Mouse (Mus musculus): ENCODE measurements around the gene Sdccag8. TPM values are rescaled to one million over a fixed set of nuclear protein-coding genes. Genes with fewer than 3 reads are reported as not detected.

The Sdccag8 gene
- polyA plus RNA-seq (2015; fragmentation: Nextera tagmentation; extraction: Ambion mirVana) = 25.7 and 26.5 TPM in 2 replicates

DNA sequence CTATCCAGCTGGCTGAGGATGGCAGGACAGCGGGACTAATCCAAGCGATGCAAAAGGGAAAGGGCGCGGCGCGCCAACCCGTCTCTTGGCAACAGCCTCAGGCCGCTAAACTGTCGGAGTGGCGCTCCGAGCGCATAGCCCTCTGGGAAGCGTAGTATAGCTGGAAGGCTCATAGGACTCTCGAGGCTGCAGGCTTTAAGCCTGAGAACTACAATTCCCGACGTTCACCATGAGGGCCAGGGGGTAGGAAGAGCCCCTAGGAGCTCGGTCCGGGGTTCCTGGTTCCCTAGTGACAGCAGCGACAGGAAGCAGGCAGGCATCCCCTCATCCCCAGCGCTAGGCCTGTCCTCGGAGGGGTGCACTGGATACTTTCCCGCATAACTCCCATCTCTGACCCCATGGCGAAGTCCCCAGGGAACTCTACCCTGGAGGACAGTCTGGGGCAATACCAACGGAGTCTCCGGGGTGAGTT lies at the start of gene Sdccag8:
Sdccag8 (plus strand) TSS at position 70 of the 472 bp plus-strand sequence.
- Histone ChIP-seq H3K4me1 (replicated peaks) (peaks cover 25% of the 10 kb centered on the region), H3K9ac (peak within 1 kb of the TSS; percentile 98), H3K36me3 (no peaks in the 10 kb centered on the region), H3K4me2 (peak within 1 kb of the TSS; percentile 74), H3K27ac (peak within 1 kb of the TSS; percentile 100), H3K9me3 (no peaks in the 10 kb centered on the region), H3K4me3 (peak within 1 kb of the TSS; percentile 89), H3K27me3 (no peaks in the 10 kb centered on the region)
- peak; percentile 97 for ATAC-seq (ENCODE audit: low FRiP score)
- under 1% methylated on average over 25 of the region's 25 CpGs for WGBS

DNA sequence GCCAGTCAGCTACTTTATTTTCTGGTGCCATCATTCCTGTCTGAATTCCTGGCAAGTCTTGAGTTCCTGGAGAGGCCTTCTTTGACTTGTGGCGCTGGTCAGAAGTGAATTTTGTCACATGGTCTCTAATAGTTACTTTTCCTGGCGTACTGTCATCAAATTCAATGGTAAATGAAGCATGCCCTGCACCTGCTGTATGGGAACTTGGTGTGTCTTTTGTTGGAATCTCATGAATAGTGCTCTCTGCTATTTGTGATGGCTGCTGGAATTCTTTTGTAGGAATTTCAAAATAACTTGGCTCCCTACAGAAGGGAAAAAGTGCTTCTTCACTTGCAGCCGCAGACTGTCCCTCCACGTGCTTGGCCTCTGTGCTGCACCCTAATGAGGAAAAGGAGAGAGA lies 39.9 kb upstream of the Sdccag8 start:
- Histone ChIP-seq H3K4me2 (no peak overlapping the region), H3K27ac (no peak overlapping the region), H3K27me3 (no peaks in the 10 kb centered on the region), H3K9me3 (no peaks in the 10 kb centered on the region), H3K4me1 (replicated peaks) (no peaks in the 10 kb centered on the region), H3K9ac (no peak overlapping the region), H3K4me3 (no peak overlapping the region), H3K36me3 (peaks cover 45% of the 10 kb centered on the region)
- 56% methylated on average over 4 of the region's 4 CpGs for WGBS
- ATAC-seq (ENCODE audit: low FRiP score) = no peak

DNA sequence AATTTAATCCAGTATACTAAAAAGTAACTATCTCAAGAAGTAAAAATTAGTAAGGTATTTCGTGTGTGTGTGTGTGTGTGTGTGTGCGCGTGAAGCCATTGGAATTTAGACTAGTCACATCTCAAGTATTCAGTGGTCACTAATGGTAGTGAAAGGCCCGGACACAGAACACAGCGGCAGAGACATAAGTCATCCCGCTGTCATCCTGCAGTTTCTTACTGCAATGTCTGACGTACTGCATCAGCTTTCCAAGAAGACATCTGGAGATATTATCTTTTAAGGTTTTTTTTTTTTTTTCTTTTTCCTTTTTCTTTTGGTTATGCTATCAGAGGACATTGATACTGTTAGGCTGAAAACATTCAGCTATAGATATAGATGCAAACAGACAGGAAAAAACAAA lies 25.1 kb upstream of the Sdccag8 start:
- Histone ChIP-seq H3K9ac (no peak overlapping the region), H3K4me2 (no peak overlapping the region), H3K9me3 (no peaks in the 10 kb centered on the region), H3K27me3 (no peaks in the 10 kb centered on the region), H3K36me3 (peaks cover 35% of the 10 kb centered on the region), H3K4me3 (no peak overlapping the region), H3K27ac (no peak overlapping the region), H3K4me1 (replicated peaks) (peaks cover 6% of the 10 kb centered on the region)
- 88% methylated on average over 7 of the region's 7 CpGs for WGBS
- ATAC-seq (ENCODE audit: low FRiP score) = no peak

DNA sequence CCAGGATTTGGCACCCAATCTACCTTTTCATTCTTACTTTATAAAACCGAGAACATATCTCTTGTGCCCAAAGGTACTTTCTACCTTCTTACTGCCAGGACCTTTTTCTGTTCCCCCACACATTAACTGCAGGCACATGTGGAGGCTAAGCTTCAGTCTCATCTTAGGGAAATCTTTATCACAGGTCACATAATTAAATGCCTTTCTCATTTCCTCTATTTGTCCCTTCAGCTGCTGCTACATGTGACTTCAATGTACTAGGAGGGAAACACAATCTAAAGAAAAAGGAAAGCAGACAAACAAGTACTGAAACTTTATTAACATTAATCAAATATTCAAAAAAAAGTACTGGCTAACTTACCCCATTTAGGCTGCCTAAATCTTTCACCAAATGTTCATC lies 22.3 kb upstream of the Sdccag8 start:
- peaks cover 30% of the 10 kb centered on the region for H3K36me3 ChIP-seq
- no peaks in the 10 kb centered on the region for H3K27me3 ChIP-seq
- peaks cover 18% of the 10 kb centered on the region for H3K4me1 ChIP-seq (replicated peaks)
- no peak overlapping the region for H3K4me3 ChIP-seq
- H3K27ac ChIP-seq = no peak overlapping the region
- WGBS = 96% methylated on average over 1 of the region's 1 CpGs
- no peaks in the 10 kb centered on the region for H3K9me3 ChIP-seq
- no peak overlapping the region for H3K9ac ChIP-seq
- no peak overlapping the region for H3K4me2 ChIP-seq
- no peak for ATAC-seq (ENCODE audit: low FRiP score)

DNA sequence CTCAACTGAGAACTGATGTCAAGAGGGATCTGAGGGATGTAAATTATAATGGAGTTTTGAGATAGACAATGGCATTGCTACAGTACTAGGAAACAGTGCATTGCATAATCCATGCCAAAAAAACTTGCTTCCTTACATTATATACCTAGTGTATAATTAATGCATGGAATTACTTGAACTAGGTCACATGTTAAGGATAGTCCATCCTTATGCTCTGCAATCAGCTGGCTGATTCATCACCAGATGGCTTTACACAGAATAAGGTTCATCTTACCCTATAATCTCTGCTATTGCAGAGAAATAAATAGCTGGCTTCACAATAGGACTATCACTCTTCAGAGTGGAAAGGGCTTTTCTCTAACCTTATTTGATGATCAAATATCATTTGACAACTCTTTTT lies 15.8 kb upstream of the Sdccag8 start:
- Histone ChIP-seq H3K27ac (no peak overlapping the region), H3K9ac (no peak overlapping the region), H3K4me1 (replicated peaks) (peaks cover 38% of the 10 kb centered on the region), H3K9me3 (no peaks in the 10 kb centered on the region), H3K4me2 (no peak overlapping the region), H3K27me3 (no peaks in the 10 kb centered on the region), H3K36me3 (no peaks in the 10 kb centered on the region), H3K4me3 (no peak overlapping the region)
- ATAC-seq (ENCODE audit: low FRiP score) = no peak

DNA sequence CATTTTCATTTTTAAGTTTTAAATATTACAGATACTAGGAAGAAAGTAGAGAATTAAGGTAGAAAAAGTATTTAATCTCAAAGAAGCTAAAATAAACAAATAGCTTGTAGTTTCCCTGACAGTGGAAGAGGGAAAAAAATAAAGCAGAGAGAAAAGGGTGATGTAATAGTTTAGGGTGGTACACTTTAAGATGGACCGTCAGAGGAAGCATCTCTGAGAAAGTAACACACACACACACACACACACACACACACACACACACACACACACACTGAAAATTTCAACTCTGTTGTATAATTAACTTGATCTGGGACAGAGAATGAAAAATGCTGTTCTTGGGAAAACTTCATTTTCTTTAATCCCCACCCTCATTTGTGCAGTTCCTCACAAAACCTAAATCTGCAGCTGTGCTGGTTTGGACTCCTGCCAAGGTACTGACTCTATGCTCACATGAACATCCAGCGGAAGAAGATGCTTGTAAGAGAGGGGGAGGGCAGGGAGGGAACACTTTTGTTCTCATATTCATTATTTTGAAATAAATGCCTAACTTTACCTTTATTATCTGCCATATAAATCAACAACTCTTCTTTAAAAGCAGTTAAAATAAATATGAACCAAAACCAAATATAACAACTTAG lies 13.6 kb upstream of the Sdccag8 start:
- peaks cover 24% of the 10 kb centered on the region for H3K4me1 ChIP-seq (replicated peaks)
- no peaks in the 10 kb centered on the region for H3K9me3 ChIP-seq
- H3K4me3 ChIP-seq = no peak overlapping the region
- no peak overlapping the region for H3K4me2 ChIP-seq
- no peaks in the 10 kb centered on the region for H3K36me3 ChIP-seq
- H3K27ac ChIP-seq = no peak overlapping the region
- ATAC-seq (ENCODE audit: low FRiP score) = no peak
- WGBS = 24% methylated on average over 2 of the region's 2 CpGs
- no peak overlapping the region for H3K9ac ChIP-seq
- H3K27me3 ChIP-seq = no peaks in the 10 kb centered on the region

DNA sequence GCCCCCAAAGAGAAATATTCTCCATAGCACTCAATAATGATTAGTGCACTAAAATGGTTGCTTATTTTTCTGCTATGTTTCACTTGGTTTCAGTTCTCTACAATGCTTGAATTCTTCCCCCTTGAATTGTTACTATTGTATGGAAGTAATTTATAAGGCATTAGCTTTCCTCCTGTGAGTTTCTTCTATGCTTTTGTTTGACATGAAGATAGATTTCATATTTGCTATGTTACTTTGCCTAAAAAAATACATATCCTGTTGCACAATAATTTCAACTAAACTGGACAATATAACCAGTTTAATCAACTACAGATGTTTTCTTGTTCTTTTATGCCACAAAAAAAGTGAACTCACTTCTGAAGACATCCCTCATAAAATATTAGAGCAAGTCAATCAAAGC lies 4.3 kb upstream of the Sdccag8 start:
- Histone ChIP-seq H3K36me3 (no peaks in the 10 kb centered on the region), H3K4me1 (replicated peaks) (peaks cover 37% of the 10 kb centered on the region), H3K4me3 (no peak overlapping the region), H3K9me3 (no peaks in the 10 kb centered on the region), H3K4me2 (0 out of 2 replicates have a peak overlapping the region, but pooled peaks have one; percentile 74), H3K27ac (no peak overlapping the region), H3K27me3 (no peaks in the 10 kb centered on the region), H3K9ac (no peak overlapping the region)
- no peak for ATAC-seq (ENCODE audit: low FRiP score)

DNA sequence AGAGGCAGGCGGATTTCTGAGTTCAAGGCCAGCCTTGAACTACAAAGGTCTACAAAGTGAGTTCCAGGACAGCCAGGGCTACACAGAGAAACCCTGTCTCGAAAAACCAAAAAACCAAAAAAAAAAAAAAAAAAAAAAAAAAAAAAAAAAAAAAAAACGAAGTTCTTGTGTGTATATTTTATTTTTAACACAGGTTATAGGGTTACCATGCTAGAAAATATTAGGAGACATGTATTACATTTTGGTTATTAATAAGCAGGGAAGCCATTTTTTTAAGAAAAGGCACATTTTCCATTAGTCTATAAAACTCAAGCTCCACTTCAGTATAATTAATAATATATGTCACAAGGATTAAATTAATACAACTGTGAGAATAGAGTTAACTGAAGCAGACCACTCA lies 2.6 kb upstream of the Sdccag8 start:
- H3K36me3 ChIP-seq = no peaks in the 10 kb centered on the region
- no peak for ATAC-seq (ENCODE audit: low FRiP score)
- peak overlapping the region; percentile 74 for H3K4me2 ChIP-seq
- no peaks in the 10 kb centered on the region for H3K9me3 ChIP-seq
- peaks cover 40% of the 10 kb centered on the region for H3K4me1 ChIP-seq (replicated peaks)
- H3K9ac ChIP-seq = peak overlapping the region; percentile 98
- peak overlapping the region; percentile 100 for H3K27ac ChIP-seq
- H3K4me3 ChIP-seq = peak overlapping the region; percentile 89
- H3K27me3 ChIP-seq = no peaks in the 10 kb centered on the region
- WGBS = 76% methylated on average over 3 of the region's 3 CpGs

DNA sequence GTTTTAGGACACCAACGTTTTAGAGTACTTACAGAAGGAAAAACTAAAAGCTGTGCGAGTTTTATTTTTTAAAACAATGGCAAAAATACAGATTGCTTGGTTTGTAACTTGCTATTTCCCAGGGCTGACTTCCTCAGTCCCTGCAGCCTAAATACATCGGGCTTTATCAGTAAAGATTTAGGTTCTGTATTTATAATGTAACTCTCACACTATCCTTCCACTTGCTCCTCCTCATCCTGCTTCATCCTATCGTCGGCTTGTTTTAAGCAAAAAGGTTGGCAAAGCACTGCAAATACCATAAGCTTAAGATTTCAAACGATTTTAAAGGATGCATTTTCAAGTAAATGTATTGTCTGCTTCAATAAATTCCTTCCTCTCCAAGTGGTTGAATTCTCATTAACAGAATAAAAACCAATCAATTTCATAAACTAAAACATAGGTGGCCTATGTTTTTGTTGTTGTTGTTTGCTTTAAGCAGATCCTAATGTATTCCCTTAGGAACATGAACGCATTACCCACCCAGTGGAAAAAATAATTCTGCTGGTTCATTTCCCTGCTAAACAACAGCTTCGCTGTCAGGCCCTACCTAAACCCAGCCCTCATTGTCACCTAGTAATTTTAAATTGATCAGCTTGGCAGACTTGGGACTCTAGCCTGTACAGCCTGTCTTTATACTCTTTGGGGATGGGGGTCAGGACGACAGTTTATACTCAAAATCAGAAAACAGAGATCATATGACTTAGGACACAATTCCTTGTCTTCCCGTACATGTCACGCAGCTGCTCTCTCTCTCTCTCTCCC lies 1.8 kb upstream of the Sdccag8 start:
- WGBS = 17% methylated on average over 11 of the region's 11 CpGs
- Histone ChIP-seq H3K36me3 (no peaks in the 10 kb centered on the region), H3K9me3 (no peaks in the 10 kb centered on the region), H3K4me1 (replicated peaks) (peaks cover 36% of the 10 kb centered on the region), H3K9ac (peak overlapping the region; percentile 98), H3K4me2 (peak overlapping the region; percentile 74), H3K4me3 (peak overlapping the region; percentile 89), H3K27me3 (no peaks in the 10 kb centered on the region), H3K27ac (peak overlapping the region; percentile 100)
- ATAC-seq (ENCODE audit: low FRiP score) = no peak

DNA sequence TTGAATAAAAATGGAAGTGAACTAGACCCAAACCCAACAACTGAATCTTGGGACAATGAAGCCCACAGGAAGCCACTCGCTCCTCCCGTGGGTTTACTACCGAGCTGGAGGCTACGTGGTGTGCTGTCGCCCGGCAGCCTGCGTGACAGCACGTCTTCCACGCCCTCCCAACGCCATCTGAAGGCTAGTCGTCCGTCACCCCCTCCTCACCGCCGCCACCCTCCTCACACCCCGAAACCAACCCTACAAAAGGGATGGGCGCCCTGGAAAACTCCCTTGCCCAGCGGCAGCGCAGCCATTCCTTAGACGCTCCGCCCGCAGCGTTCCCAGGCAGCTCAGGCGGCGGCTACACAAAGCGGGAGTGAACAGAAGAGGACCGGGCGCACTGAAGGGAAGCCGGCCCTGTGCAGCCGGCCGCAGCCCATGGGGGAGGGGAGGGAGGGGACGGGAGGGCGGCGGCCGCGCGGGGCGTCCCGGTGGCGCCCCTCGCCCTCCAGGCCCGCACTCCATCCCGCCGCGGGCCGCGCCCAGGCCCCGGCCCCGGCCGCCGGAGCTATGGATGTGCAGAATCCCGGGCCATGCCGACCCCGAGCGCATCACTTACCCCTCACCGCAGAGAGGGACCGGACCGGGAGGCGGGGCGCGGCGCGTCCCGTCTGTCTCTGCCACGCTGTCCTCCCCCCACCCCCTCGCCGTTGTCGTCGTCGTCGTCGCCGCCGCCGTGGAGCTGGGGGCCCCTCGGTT lies 996 bp upstream of the Sdccag8 start:
- H3K9ac ChIP-seq = peak overlapping the region; percentile 98
- ATAC-seq (ENCODE audit: low FRiP score) = peak; percentile 63
- WGBS = under 1% methylated on average over 50 of the region's 75 CpGs
- peaks cover 35% of the 10 kb centered on the region for H3K4me1 ChIP-seq (replicated peaks)
- no peaks in the 10 kb centered on the region for H3K9me3 ChIP-seq
- H3K36me3 ChIP-seq = no peaks in the 10 kb centered on the region
- no peaks in the 10 kb centered on the region for H3K27me3 ChIP-seq
- peak overlapping the region; percentile 89 for H3K4me3 ChIP-seq
- peak overlapping the region; percentile 74 for H3K4me2 ChIP-seq
- H3K27ac ChIP-seq = peak overlapping the region; percentile 100

DNA sequence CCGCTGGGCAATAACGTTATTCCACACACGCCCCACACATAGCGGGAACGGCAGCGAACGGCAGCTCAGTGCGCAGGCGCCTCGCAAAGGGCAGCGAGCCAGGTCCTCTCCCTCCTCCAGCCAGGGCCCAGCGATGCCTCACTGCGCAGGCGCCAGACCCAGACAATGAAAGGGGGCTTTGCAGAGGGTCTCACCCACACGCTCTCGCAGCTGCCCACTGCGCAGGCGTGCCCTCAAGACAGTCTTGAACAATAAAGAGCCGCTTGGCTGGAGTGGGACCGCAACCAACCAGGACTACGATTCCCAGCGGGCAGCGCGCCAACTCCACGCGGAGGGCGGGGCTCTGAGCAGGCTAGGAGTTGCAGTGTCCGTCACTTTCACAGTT lies 432 bp upstream of the Sdccag8 start, which contains the start of gene Cep170:
Cep170 (minus strand) TSS at position 32 of the 385 bp plus-strand sequence.
- Histone ChIP-seq H3K9me3 (no peaks in the 10 kb centered on the region), H3K4me1 (replicated peaks) (peaks cover 29% of the 10 kb centered on the region), H3K36me3 (no peaks in the 10 kb centered on the region), H3K4me2 (peak within 1 kb of the TSS; percentile 74), H3K4me3 (peak within 1 kb of the TSS; percentile 89), H3K9ac (peak within 1 kb of the TSS; percentile 98), H3K27ac (peak within 1 kb of the TSS; percentile 100), H3K27me3 (no peaks in the 10 kb centered on the region)
- peak; percentile 96 for ATAC-seq (ENCODE audit: low FRiP score)
- WGBS = under 1% methylated on average over 28 of the region's 28 CpGs

DNA sequence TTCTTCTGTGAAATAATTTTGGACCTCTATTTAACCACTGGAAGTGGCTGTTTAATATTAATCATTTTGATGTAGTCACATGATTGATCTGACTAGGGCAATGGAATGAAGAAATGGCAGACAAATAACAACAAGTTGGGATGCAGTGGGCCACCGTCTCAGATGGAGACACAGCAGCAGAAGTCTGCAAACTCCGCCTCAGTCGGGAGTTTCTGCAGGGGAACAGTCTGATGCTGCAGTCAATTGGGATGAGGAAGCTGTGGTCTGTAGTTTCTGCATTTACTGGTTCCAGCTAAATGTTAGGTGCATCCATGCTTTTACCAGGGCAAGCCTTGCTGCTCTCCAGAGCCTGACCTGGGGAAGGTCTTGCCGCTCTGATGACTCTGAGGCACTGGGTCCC lies 2.3 kb downstream of the Sdccag8 start:
- H3K9me3 ChIP-seq = no peaks in the 10 kb centered on the region
- H3K27me3 ChIP-seq = no peaks in the 10 kb centered on the region
- H3K36me3 ChIP-seq = no peaks in the 10 kb centered on the region
- WGBS = 89% methylated on average over 4 of the region's 4 CpGs
- no peak overlapping the region for H3K4me3 ChIP-seq
- H3K4me2 ChIP-seq = no peak overlapping the region
- ATAC-seq (ENCODE audit: low FRiP score) = no peak
- H3K4me1 ChIP-seq (replicated peaks) = peaks cover 19% of the 10 kb centered on the region
- H3K9ac ChIP-seq = no peak overlapping the region
- H3K27ac ChIP-seq = no peak overlapping the region

All from hindbrain, embryonic 13.5 days (tissue).